Mouse (Mus musculus) midbrain, embryonic 13.5 days (tissue): ENCODE data around the gene Foxn3. TPM values are rescaled to one million over a fixed set of nuclear protein-coding genes. Genes with fewer than 3 reads are reported as not detected.

Source experiments
- ATAC-seq: fragments of 200-750 bp; cut with Nextera tagmentation; 2 replicates; pipeline ENCODE4 v1.8.0; 2017; ENCODE audit warnings: mild to moderate bottlenecking, moderate TSS enrichment, moderate library complexity
- H3K27ac ChIP-seq: fragments of 300-500 bp; sonication (generic); 2 replicates; pipeline ENCODE4 v1.5.1; 2015; ENCODE audit warnings: inconsistent platforms, mild to moderate bottlenecking, moderate library complexity
- H3K27me3 ChIP-seq: fragments of 300-500 bp; sonication (generic); 2 replicates; pipeline ENCODE4 v1.6.1; 2015; ENCODE audit warnings: mild to moderate bottlenecking, inconsistent platforms
- H3K36me3 ChIP-seq: fragments of 300-500 bp; sonication (generic); 2 replicates; pipeline ENCODE4 v1.6.1; 2015; ENCODE audit warnings: mild to moderate bottlenecking, inconsistent platforms
- H3K4me1 ChIP-seq: fragments of 300-500 bp; sonication (generic); replicated peaks from 2 replicates; pipeline ENCODE4 v1.6.1; 2015; ENCODE audit warnings: inconsistent platforms
- H3K4me2 ChIP-seq: fragments of 300-500 bp; sonication (generic); replicated peaks from 2 replicates; pipeline ENCODE4 v1.6.1; 2015; ENCODE audit warnings: moderate library complexity, mild to moderate bottlenecking, inconsistent platforms
- H3K4me3 ChIP-seq: fragments of 300-500 bp; sonication (generic); replicated peaks from 2 replicates; pipeline ENCODE4 v1.5.1; 2015; ENCODE audit warnings: mild to moderate bottlenecking, inconsistent platforms
- H3K9ac ChIP-seq: fragments of 300-500 bp; sonication (generic); replicated peaks from 2 replicates; pipeline ENCODE4 v1.6.1; 2015; ENCODE audit warnings: mild to moderate bottlenecking, inconsistent platforms
- H3K9me3 ChIP-seq: fragments of 300-500 bp; sonication (generic); 2 replicates; pipeline ENCODE4 v1.6.1; 2016; ENCODE audit warnings: mild to moderate bottlenecking, inconsistent platforms
- WGBS: fragments of 180-500 bp; shearing (Covaris S2); methylation state at CpG from one replicate; pipeline ENCODE4 v1.1.7; 2015; 5-methylcytosine and 5-hydroxymethylcytosine counted together
- polyA plus RNA-seq: library from polyadenylated mRNA; unstranded; fragments of >200 nt; fragmentation: Nextera tagmentation; extraction: Ambion mirVana; gene quantifications from 2 replicates; pipeline ENCODE4 v1.2.1, GENCODE M21; 2015

The Foxn3 gene
- polyA plus RNA-seq, 1 experiment from 2014 or later, result 83.7 TPM

DNA sequence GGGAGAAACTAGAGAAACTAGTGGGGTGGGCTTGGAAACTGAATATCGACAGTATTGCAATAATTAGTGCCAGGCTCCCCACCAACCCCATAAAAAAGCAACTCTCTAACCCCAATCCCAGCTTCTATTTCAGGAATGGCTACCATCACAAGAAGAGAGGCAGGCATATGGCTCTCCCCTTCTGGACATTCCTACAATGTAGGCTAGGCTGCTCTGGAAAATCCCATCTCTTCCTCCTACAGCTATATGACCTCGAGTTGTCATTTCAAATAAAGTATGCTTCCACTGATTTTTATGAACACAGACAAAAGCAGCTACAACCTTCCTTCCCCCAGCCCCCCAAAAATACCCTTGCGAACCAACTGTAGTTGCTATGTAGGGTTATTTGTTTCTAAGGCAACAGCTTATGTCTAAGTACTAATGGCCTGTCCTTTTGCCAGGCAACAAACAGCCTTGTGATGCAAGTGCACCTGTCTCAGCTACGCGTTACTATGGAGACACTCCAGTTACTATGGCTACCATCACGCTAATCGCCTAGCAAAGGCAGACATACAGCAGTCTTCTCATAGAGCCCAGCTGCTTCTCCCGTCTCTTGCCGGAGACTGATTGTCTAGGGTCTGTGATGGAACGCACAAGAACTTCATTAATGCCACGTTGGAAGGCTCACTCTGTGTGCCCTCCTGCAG, 223.6 kb downstream of the Foxn3 start:
- Histone ChIP-seq H3K27ac (peak overlapping the region; percentile 94), H3K27me3 (no peaks in the 10 kb centered on the region), H3K36me3 (no peaks in the 10 kb centered on the region), H3K4me3 (no peak overlapping the region), H3K9me3 (no peaks in the 10 kb centered on the region), H3K4me2 (peak overlapping the region; percentile 28), H3K4me1 (peaks cover 84% of the 10 kb centered on the region), H3K9ac (no peak overlapping the region)
- peak; percentile 96 for ATAC-seq
- WGBS, result 14% methylated on average over 11 of the region's 11 CpGs

GRCm38 (mm10) chr12:99338754-99339153, 224.6 kb downstream of the Foxn3 start:
- H3K9ac ChIP-seq, result no peak overlapping the region
- ATAC-seq, result no peak
- no peaks in the 10 kb centered on the region for H3K36me3 ChIP-seq
- peak overlapping the region; percentile 94 for H3K27ac ChIP-seq
- 92% methylated on average over 2 of the region's 2 CpGs for WGBS
- no peaks in the 10 kb centered on the region for H3K27me3 ChIP-seq
- no peaks in the 10 kb centered on the region for H3K9me3 ChIP-seq
- no peak overlapping the region for H3K4me2 ChIP-seq
- H3K4me3 ChIP-seq, result no peak overlapping the region
- H3K4me1 ChIP-seq, result peaks cover 90% of the 10 kb centered on the region

DNA sequence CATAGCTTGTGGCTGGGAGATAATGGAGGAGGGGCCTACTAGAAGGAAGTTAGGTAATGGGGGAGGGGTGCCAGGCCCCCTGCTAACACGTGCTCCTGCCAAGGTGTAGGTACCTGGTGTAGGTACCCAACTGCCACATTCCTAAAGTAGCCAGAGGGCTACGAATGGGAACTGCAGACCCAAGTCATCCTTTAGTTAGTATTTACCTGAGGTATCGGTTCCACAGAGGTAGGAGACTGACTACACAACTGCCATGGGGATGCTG, 226.3 kb downstream of the Foxn3 start:
- Histone ChIP-seq H3K4me2 (no peak overlapping the region), H3K27me3 (no peaks in the 10 kb centered on the region), H3K4me1 (peaks cover 95% of the 10 kb centered on the region), H3K9me3 (no peaks in the 10 kb centered on the region), H3K27ac (peak overlapping the region; percentile 26; the same call in 1 of the 2 replicates), H3K36me3 (0 out of 2 replicates have a peak, but pooled peaks cover 2% of the 10 kb centered on the region), H3K9ac (no peak overlapping the region), H3K4me3 (no peak overlapping the region)
- 93% methylated on average over 3 of the region's 3 CpGs for WGBS
- no peak for ATAC-seq

DNA sequence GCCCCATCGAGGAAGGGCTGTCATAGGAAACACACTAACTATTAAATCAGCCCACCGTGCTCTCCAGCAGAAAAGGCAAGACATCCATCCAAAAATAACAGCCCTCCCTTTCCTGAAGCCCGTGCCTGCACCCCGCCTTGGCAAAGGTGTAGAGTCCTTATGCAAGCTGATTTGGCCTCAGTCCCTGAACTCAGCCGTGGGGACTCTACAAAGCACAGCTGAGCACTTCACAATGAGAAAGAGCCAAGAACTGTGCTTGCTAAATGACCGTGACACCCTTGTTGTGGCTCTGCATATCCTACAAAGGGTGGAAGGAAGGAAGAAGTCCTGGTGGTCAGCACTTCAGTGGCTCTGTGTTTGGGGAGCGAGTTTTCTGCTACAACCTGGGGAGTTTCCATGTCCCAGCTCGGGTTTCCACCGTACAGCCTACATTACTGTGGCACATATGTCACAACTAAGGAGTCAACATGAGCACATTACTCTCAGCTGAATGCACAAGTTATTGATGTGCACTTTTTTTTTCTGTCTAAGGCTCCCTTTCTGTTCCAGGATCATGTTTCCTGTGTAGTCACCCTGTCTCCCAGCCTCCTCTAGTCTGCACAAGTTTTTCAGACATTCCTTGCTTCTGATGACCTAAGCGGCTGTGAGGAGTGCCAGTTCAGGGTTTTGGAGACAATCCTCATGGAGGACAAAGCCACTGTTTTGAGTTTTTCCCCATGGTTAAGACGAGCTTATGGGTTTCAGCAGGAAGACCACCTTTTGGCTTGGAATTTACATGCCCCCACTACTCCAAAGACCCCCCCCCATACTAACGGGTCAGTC, 226.8 kb downstream of the Foxn3 start:
- Histone ChIP-seq H3K4me2 (no peak overlapping the region), H3K36me3 (0 out of 2 replicates have a peak, but pooled peaks cover 2% of the 10 kb centered on the region)

DNA sequence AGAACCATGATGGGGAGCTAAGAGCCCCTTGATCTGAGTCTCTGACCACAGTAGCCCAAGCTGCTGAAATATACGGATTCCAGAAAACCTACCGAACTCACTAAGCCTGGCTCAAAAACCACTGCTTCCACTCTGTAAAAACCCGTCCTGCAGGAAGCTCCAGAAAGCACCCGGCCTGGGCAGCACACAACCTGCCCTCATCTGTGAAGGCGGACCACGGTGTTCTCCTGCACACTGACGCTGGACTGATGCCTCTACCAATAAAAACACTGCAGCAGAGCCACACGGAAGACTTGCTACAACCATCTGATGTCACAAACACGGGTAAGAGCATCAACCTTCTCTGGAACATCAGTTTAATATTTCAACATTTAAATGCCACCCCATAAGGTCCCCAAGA, 227.8 kb downstream of the Foxn3 start:
- H3K27me3 ChIP-seq, result no peaks in the 10 kb centered on the region
- H3K4me2 ChIP-seq, result no peak overlapping the region
- no peak overlapping the region for H3K9ac ChIP-seq
- no peak overlapping the region for H3K27ac ChIP-seq
- H3K4me1 ChIP-seq, result peaks cover 95% of the 10 kb centered on the region
- H3K4me3 ChIP-seq, result no peak overlapping the region
- no peak for ATAC-seq
- 89% methylated on average over 9 of the region's 9 CpGs for WGBS
- no peaks in the 10 kb centered on the region for H3K9me3 ChIP-seq
- 0 out of 2 replicates have a peak, but pooled peaks cover 2% of the 10 kb centered on the region for H3K36me3 ChIP-seq

More for the DNA sequence above, 226.8 kb downstream of the Foxn3 start:
- ATAC-seq, result no peak
- no peaks in the 10 kb centered on the region for H3K27me3 ChIP-seq
- H3K27ac ChIP-seq, result peak overlapping the region; percentile 26
- H3K9ac ChIP-seq, result no peak overlapping the region
- 36% methylated on average over 12 of the region's 12 CpGs for WGBS
- no peaks in the 10 kb centered on the region for H3K9me3 ChIP-seq
- H3K4me3 ChIP-seq, result no peak overlapping the region
- peaks cover 95% of the 10 kb centered on the region for H3K4me1 ChIP-seq

- H3K9me3 ChIP-seq, result no peaks in the 10 kb centered on the region
- ATAC-seq, result no peak
- peaks cover 95% of the 10 kb centered on the region for H3K4me1 ChIP-seq
- H3K9ac ChIP-seq, result 0 out of 2 replicates have a peak overlapping the region, but pooled peaks have one; percentile 21
- H3K36me3 ChIP-seq, result 0 out of 2 replicates have a peak, but pooled peaks cover 2% of the 10 kb centered on the region
- peak overlapping the region; percentile 71 for H3K27ac ChIP-seq
- H3K27me3 ChIP-seq, result no peaks in the 10 kb centered on the region
- H3K4me3 ChIP-seq, result no peak overlapping the region
- WGBS, result 58% methylated on average over 9 of the region's 9 CpGs
- H3K4me2 ChIP-seq, result no peak overlapping the region
These were observed 229.4 kb downstream of the Foxn3 start for GRCm38 (mm10) chr12:99334026-99334425.

- H3K4me2 ChIP-seq, result no peak overlapping the region
- 0 out of 2 replicates have a peak overlapping the region, but pooled peaks have one; percentile 21 for H3K9ac ChIP-seq
These were observed 229.9 kb downstream of the Foxn3 start for GRCm38 (mm10) chr12:99333304-99333968.

DNA sequence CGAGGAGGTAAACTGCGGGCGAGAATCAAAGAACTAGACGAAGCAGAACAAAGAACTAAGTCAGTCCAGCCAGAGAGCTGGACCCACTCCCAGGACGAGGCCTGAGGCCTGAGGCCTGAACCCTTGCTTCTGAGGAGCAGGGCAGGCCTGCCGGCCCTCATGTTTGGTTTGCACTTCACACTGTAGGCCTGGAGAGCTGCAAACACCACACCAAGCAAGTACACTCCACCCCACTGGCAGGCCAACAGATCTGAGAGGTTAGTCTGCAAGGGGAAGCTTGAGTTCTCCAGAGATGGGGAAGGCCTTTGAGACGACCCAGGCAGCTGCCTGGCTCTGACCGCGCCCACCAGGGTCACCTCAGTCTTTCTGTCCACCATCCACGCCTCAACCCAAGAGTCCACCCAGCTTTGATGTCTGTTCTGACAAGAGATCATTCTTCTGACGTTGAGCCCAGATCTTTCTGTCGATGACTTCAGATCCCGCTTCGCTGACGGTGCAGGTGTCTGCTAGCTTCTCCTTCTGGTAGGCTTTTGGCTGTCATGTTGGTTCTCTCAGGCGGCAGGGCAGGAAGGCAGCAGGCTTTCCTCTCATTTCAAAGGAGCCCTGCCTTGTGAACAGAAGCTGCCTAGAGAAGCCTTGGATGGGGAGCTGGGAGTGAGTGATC, 231.1 kb downstream of the Foxn3 start:
- no peak overlapping the region for H3K9ac ChIP-seq
- no peaks in the 10 kb centered on the region for H3K27me3 ChIP-seq
- ATAC-seq, result no peak
- no peaks in the 10 kb centered on the region for H3K9me3 ChIP-seq
- WGBS, result 72% methylated on average over 16 of the region's 16 CpGs
- H3K4me3 ChIP-seq, result no peak overlapping the region
- no peak overlapping the region for H3K27ac ChIP-seq
- peaks cover 97% of the 10 kb centered on the region for H3K4me1 ChIP-seq
- 0 out of 2 replicates have a peak, but pooled peaks cover 2% of the 10 kb centered on the region for H3K36me3 ChIP-seq
- H3K4me2 ChIP-seq, result no peak overlapping the region

More at GRCm38 (mm10) chr12:99333304-99333968, 229.9 kb downstream of the Foxn3 start:
- no peaks in the 10 kb centered on the region for H3K9me3 ChIP-seq
- peak overlapping the region; percentile 71 for H3K27ac ChIP-seq
- no peak for ATAC-seq
- no peak overlapping the region for H3K4me3 ChIP-seq
- H3K36me3 ChIP-seq, result 0 out of 2 replicates have a peak, but pooled peaks cover 2% of the 10 kb centered on the region
- peaks cover 95% of the 10 kb centered on the region for H3K4me1 ChIP-seq
- H3K27me3 ChIP-seq, result no peaks in the 10 kb centered on the region
- 85% methylated on average over 20 of the region's 20 CpGs for WGBS

DNA sequence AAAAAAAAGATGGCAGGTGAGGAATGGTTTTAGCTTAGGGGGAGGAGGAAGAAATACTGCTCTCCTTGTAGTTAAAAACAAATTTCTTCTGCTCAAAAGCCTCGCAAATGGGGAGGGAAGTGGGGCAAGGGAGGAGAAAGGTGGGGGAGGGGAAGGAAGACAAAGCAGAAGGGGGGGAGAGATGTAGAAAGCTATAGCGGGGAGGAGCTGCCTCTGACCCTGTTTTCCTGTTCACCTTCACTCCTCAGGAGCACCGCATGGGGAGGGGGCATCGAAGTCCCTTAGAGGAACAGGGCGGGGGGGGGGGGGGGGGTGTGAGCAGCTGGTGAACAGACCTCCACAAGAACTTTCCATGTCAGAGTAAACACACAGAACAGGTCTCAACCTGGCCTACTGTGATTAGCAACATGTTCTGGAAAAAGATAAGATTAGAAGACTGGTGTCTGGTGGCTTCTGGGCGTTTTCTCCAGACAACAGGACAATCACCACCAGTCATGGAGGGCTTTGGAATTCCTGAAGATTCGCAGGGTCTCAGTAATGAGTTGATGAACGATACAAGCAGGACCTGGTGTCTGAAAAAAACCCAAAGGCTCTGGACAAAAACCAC, 231.9 kb downstream of the Foxn3 start:
- no peak overlapping the region for H3K9ac ChIP-seq
- H3K27me3 ChIP-seq, result no peaks in the 10 kb centered on the region
- ATAC-seq, result no peak
- 51% methylated on average over 4 of the region's 8 CpGs for WGBS
- no peak overlapping the region for H3K4me2 ChIP-seq
- no peak overlapping the region for H3K4me3 ChIP-seq
- H3K4me1 ChIP-seq, result peaks cover 90% of the 10 kb centered on the region
- H3K36me3 ChIP-seq, result 0 out of 2 replicates have a peak, but pooled peaks cover 2% of the 10 kb centered on the region
- no peaks in the 10 kb centered on the region for H3K9me3 ChIP-seq
- no peak overlapping the region for H3K27ac ChIP-seq

DNA sequence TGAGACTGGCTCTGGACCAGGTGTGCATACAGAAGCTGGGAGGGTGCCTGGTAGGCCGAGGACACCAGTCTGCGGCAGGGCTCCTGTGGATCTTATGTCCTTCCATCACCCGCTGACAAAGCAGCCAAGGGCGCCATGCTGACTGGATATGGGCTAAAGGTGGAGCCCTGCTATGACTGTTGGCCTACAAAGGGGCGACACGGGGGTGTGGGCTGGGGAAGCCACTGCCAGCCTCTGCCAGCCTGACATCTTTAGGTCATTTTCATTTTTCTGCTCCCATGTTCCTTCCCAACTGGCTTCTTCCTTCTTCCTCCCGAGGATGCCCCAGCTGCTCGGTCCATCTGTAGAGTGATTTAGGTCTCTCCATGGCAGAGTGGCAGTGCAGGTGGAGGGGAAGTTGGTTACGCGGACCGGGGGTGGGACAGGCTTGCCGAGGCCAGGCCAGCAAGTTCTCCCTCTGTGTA, 232.5 kb downstream of the Foxn3 start:
- Histone ChIP-seq H3K4me1 (peaks cover 90% of the 10 kb centered on the region), H3K4me2 (no peak overlapping the region), H3K9ac (no peak overlapping the region), H3K4me3 (no peak overlapping the region), H3K36me3 (0 out of 2 replicates have a peak, but pooled peaks cover 2% of the 10 kb centered on the region), H3K27me3 (no peaks in the 10 kb centered on the region), H3K27ac (peak overlapping the region; percentile 79; the same call in 1 of the 2 replicates), H3K9me3 (no peaks in the 10 kb centered on the region)
- WGBS, result 76% methylated on average over 12 of the region's 12 CpGs
- ATAC-seq, result no peak
